In the genomic region with DNA sequence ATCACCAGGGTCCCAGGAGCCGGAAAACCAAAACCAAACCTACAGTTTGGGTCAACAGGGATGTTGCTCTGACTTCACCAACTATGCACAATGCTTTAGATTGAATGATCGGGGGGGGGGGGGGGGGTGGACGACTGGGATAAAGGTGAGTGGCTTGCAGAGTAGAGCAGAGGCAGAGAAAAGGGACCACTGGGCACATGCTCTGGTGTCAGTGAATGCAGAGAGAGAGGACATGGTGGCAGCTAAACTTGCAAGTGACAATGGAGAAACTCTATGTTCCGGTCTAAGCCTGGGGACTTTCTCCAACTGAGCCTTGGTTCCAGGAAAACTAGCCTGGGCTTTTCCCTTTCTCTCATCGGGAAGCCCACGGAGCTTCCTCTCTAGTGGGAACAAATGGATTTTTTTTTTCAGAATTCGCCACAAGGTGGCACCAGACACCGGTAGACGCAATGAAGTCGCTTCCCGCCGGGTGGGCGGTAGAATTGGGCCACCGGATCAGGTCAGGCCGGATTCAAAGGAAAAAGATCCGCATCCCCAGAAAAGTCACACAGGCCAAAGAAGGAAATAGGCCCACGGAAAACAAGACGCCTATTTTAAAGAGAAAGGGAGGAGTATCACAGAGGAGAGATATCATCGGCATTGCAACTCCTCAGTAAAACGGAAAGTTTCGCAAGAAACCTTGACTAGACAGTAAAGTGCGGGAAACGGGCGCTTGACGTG, we compare ENCODE assay signal across 8 mouse cellular contexts. TPM values are rescaled to one million over a fixed set of nuclear protein-coding genes. Genes with fewer than 3 reads are reported as not detected.
A peak's percentile ranks its signal among the peaks of the same experiment; 100 is the strongest.
DNase-seq lines count a peak whose midpoint lies in the region; ATAC-seq lines count a peak whose summit lies in the region.

No protein-coding gene starts in this region.

- peaks cover 2% of the 10 kb centered on the region; the same call in 1 of the 2 replicates for H3K4me1 ChIP-seq in hindbrain, embryonic 11.5 days (replicated peaks; ENCODE audit: control insufficient read depth, insufficient read depth, low read length)

- peak overlapping the region; percentile 15 for H3K4me3 ChIP-seq in hindbrain, embryonic 11.5 days (ENCODE audit: low read depth, low read length)

- peak; percentile 80 for ATAC-seq in frontal cortex, adult (ENCODE audit: low TSS enrichment)
- peak; percentile 38; the same call in 1 of the 2 replicates for ATAC-seq in hindbrain, embryonic 11.5 days (ENCODE audit: low FRiP score)

- H3K27ac ChIP-seq in hindbrain, embryonic 11.5 days (ENCODE audit: low read depth, low read length), result no peak overlapping the region

- H3K27me3 ChIP-seq in hindbrain, embryonic 11.5 days (ENCODE audit: control insufficient read depth, insufficient read depth, low read length), result no peaks in the 10 kb centered on the region

- 9% methylated on average over 25 of the region's 25 CpGs for WGBS in hindbrain, embryonic 11.5 days

- peak; percentile 79 for DNase-seq in Muller cell, postnatal 12 days (ENCODE audit: inconsistent ontology term)
- peak; percentile 93 for DNase-seq in cerebellum, adult 9-10 months
- peak; percentile 91 for DNase-seq in hindbrain, embryonic 11.5 days (ENCODE audit: low spot score)
- DNase-seq in layer of hippocampus, adult 9-11 months, result peak; percentile 72
- peak; percentile 91 for DNase-seq in lung, postnatal 10 days
- peak; percentile 80 for DNase-seq in ovary, postnatal 14 days (ENCODE audit: low spot score)
- peak; percentile 82 for DNase-seq in thymus, postnatal 4 days

- H3K9me3 ChIP-seq in hindbrain, embryonic 11.5 days (ENCODE audit: control insufficient read depth, low read length), result no peaks in the 10 kb centered on the region

- H3K36me3 ChIP-seq in hindbrain, embryonic 11.5 days (ENCODE audit: control insufficient read depth, insufficient read depth, low read length), result no peaks in the 10 kb centered on the region

- H3K4me2 ChIP-seq in hindbrain, embryonic 11.5 days (replicated peaks; ENCODE audit: low read depth, low read length), result peak overlapping the region; percentile 54

- peak overlapping the region; percentile 38; the same call in 1 of the 2 replicates for H3K9ac ChIP-seq in hindbrain, embryonic 11.5 days (ENCODE audit: low read depth, low read length)

RNA-seq across cellular contexts. Expression of gene Il20rb, which starts 32.5 kb away (rescaled TPM):
- polyA plus RNA-seq in hindbrain, embryonic 11.5 days (2014; fragmentation: Nextera tagmentation; extraction: Ambion mirVana), result 0.77 and 0.94 TPM in 2 replicates
